Mouse (Mus musculus): ENCODE measurements around the gene C2cd4b. TPM values are rescaled to one million over a fixed set of nuclear protein-coding genes. Genes with fewer than 3 reads are reported as not detected.

C2cd4b gene
- polyA plus RNA-seq, 1 experiment from 2014 or later: 0.95 TPM

DNA sequence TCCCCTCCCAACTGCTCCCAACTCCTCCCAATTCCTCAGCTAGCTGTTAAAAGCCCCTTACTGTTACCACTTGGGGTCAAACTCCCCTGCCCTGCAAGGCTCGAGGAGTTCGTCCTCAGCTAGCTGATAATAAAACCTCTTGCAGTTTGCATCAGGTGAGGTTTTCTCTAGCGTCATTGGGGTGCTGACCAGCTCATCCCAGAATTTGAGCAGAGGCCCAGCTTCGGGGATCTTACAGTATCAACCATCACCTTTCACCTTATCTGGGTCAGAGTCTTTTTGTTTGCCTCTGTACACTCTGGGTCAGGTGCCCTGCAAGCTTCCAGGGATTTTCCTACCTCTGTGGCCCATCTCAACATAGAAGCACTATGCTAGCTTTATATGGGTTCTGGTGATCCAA, 4.1 kb downstream of the C2cd4b start:
- WGBS: 79% methylated on average over 4 of the region's 4 CpGs

DNA sequence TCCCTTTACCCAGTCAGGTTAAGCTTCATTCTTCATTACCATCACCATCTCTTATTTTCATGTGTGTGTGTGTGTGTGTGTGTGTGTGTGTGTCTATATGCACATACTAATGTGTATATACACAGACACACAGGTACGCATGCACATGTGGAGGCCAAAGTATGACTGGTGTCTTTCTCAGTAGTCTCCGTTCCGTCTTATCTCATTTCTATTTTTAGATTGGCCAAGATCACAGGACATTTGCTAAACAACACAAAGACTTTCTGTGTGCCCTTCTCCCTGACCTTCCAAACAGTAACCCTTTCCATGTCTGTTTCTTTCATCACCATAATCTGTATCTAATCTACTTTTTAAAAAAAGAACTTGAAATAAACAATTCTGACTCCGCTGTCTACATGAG, 7.2 kb downstream of the C2cd4b start:
- ATAC-seq (ENCODE audit: insufficient read depth, low FRiP score, low TSS enrichment) (no peak), DNase-seq (ENCODE audit: low spot score) (no peak)
- no peaks in the 10 kb centered on the region for H3K4me1 ChIP-seq (ENCODE audit: control insufficient read depth, insufficient read depth, low read length)
- no peak overlapping the region for H3K4me3 ChIP-seq (ENCODE audit: low read depth, low read length)
- H3K27ac ChIP-seq (ENCODE audit: low read depth, low read length): no peak overlapping the region
- H3K4me2 ChIP-seq (ENCODE audit: low read depth): no peak overlapping the region
- H3K36me3 ChIP-seq (ENCODE audit: control insufficient read depth, insufficient read depth, low read length): no peaks in the 10 kb centered on the region
- no peaks in the 10 kb centered on the region for H3K27me3 ChIP-seq (ENCODE audit: control insufficient read depth, insufficient read depth, low read length)
- 87% methylated on average over 4 of the region's 4 CpGs for WGBS
- no peak overlapping the region for H3K9ac ChIP-seq (ENCODE audit: low read length)
- H3K9me3 ChIP-seq (ENCODE audit: control insufficient read depth, low read length): no peaks in the 10 kb centered on the region

More for the DNA sequence above, 4.1 kb downstream of the C2cd4b start:
- Histone ChIP-seq H3K4me2 (ENCODE audit: low read depth) (no peak overlapping the region), H3K9ac (ENCODE audit: low read length) (no peak overlapping the region), H3K36me3 (ENCODE audit: control insufficient read depth, insufficient read depth, low read length) (no peaks in the 10 kb centered on the region), H3K4me3 (ENCODE audit: low read depth, low read length) (no peak overlapping the region), H3K27me3 (ENCODE audit: control insufficient read depth, insufficient read depth, low read length) (peaks cover 13% of the 10 kb centered on the region), H3K9me3 (ENCODE audit: control insufficient read depth, low read length) (no peaks in the 10 kb centered on the region), H3K4me1 (ENCODE audit: control insufficient read depth, insufficient read depth, low read length) (0 out of 2 replicates have a peak, but pooled peaks cover 8% of the 10 kb centered on the region), H3K27ac (ENCODE audit: low read depth, low read length) (no peak overlapping the region)
- DNase-seq (ENCODE audit: low spot score) (no peak), ATAC-seq (ENCODE audit: insufficient read depth, low FRiP score, low TSS enrichment) (no peak)

DNA sequence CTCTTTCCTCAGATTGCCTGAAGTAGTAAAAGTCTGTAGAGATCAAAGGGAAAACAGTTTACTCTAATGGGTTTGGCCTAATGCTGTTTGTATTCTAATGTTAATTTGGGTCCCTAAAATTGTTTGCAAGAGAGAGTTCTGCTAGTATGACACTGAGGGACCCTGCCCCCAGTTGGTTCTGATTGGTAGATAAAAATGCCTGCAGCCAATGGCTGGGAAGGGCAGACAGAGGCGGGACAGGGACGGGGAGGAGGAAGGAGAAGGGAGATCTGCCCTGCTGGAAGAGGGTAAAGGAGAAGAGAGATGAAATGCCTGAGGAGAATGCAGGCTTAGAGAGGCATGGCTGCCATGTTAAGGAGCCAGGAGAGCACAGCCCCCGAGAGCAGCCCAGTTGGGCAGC, 7.7 kb downstream of the C2cd4b start:
- no peak overlapping the region for H3K4me3 ChIP-seq (ENCODE audit: low read depth, low read length)
- no peak overlapping the region for H3K27ac ChIP-seq (ENCODE audit: low read depth, low read length)
- no peak overlapping the region for H3K4me2 ChIP-seq (ENCODE audit: low read depth)
- no peak for ATAC-seq (ENCODE audit: insufficient read depth, low FRiP score, low TSS enrichment)
- no peaks in the 10 kb centered on the region for H3K4me1 ChIP-seq (ENCODE audit: control insufficient read depth, insufficient read depth, low read length)
- no peak for DNase-seq (ENCODE audit: low spot score)
- no peaks in the 10 kb centered on the region for H3K27me3 ChIP-seq (ENCODE audit: control insufficient read depth, insufficient read depth, low read length)
- no peaks in the 10 kb centered on the region for H3K36me3 ChIP-seq (ENCODE audit: control insufficient read depth, insufficient read depth, low read length)
- H3K9me3 ChIP-seq (ENCODE audit: control insufficient read depth, low read length): no peaks in the 10 kb centered on the region
- no peak overlapping the region for H3K9ac ChIP-seq (ENCODE audit: low read length)
- 23% methylated on average over 3 of the region's 3 CpGs for WGBS

DNA sequence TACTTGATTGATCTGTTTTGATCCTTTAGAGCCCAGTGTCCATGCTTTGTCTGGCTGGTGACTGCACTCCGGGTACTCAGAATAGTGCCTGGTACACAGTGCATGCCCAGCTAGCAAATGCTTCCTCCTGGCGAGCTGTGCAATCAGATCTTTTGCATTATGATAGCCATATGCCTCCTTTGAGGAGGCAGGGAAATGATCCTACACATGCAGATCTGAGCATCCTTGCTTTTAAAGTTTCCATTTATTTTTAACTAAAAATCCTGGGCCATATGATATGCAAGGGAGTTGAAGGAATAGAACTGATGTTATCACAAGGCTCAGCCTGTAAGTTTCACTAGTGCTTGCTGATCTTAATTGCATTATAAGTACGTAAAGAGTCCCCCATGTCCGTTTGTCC, 9.6 kb downstream of the C2cd4b start:
- 88% methylated on average over 4 of the region's 4 CpGs for WGBS
- DNase-seq (ENCODE audit: low spot score): no peak
- H3K4me2 ChIP-seq (ENCODE audit: low read depth): no peak overlapping the region
- ATAC-seq (ENCODE audit: insufficient read depth, low FRiP score, low TSS enrichment): no peak
- no peaks in the 10 kb centered on the region for H3K9me3 ChIP-seq (ENCODE audit: control insufficient read depth, low read length)
- H3K4me1 ChIP-seq (ENCODE audit: control insufficient read depth, insufficient read depth, low read length): no peaks in the 10 kb centered on the region
- H3K27me3 ChIP-seq (ENCODE audit: control insufficient read depth, insufficient read depth, low read length): no peaks in the 10 kb centered on the region
- no peaks in the 10 kb centered on the region for H3K36me3 ChIP-seq (ENCODE audit: control insufficient read depth, insufficient read depth, low read length)
- no peak overlapping the region for H3K4me3 ChIP-seq (ENCODE audit: low read depth, low read length)
- H3K27ac ChIP-seq (ENCODE audit: low read depth, low read length): no peak overlapping the region
- H3K9ac ChIP-seq (ENCODE audit: low read length): no peak overlapping the region

DNA sequence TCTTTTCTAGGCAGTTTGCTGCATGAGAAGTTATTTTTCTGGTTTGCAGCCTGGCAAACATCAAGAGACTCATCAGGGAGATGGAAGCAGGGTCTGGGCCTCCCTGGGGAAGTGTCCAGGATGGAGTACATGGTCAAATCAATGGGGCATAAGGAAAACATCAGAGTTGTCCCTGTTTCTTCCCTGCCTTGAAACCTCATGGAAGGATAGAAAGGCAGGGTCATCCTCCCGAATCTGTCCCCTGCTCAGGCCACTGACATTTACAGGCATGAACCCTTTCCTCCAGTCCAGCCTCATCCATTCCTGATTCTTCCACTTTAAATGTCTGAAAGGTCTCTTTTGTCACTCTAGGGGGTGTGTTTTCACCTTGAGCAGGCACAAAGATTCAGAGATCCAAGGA, 10.2 kb downstream of the C2cd4b start:
- Histone ChIP-seq H3K4me2 (ENCODE audit: low read depth) (no peak overlapping the region), H3K27me3 (ENCODE audit: control insufficient read depth, insufficient read depth, low read length) (no peaks in the 10 kb centered on the region), H3K9ac (ENCODE audit: low read length) (no peak overlapping the region), H3K36me3 (ENCODE audit: control insufficient read depth, insufficient read depth, low read length) (no peaks in the 10 kb centered on the region), H3K4me1 (ENCODE audit: control insufficient read depth, insufficient read depth, low read length) (no peaks in the 10 kb centered on the region), H3K9me3 (ENCODE audit: control insufficient read depth, low read length) (no peaks in the 10 kb centered on the region), H3K4me3 (ENCODE audit: low read depth, low read length) (no peak overlapping the region), H3K27ac (ENCODE audit: low read depth, low read length) (no peak overlapping the region)
- ATAC-seq (ENCODE audit: insufficient read depth, low FRiP score, low TSS enrichment) (no peak), DNase-seq (ENCODE audit: low spot score) (no peak)
- 71% methylated on average over 1 of the region's 1 CpGs for WGBS

DNA sequence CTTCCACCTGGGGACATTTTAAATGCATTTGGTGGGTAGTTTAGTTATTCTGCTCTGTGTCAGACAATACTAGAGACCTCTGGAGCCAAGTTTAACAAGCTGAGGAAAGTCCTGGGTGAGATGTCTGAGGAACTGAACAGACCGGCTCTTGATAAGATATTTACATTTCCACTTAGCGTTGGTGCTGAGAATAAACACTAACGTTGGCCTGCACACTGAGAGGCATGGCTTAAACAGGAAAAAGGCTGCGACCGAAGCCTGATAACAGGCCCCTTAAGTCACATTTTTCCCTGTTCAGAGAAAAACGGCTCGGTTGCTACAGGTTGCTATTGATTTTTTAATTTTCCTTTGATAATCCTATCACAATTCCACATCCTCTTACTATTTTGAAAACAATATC, 12.1 kb downstream of the C2cd4b start:
- Histone ChIP-seq H3K4me2 (ENCODE audit: low read depth) (no peak overlapping the region), H3K9ac (ENCODE audit: low read length) (no peak overlapping the region), H3K9me3 (ENCODE audit: control insufficient read depth, low read length) (no peaks in the 10 kb centered on the region), H3K36me3 (ENCODE audit: control insufficient read depth, insufficient read depth, low read length) (no peaks in the 10 kb centered on the region), H3K4me1 (ENCODE audit: control insufficient read depth, insufficient read depth, low read length) (no peaks in the 10 kb centered on the region), H3K27me3 (ENCODE audit: control insufficient read depth, insufficient read depth, low read length) (no peaks in the 10 kb centered on the region), H3K4me3 (ENCODE audit: low read depth, low read length) (no peak overlapping the region), H3K27ac (ENCODE audit: low read depth, low read length) (no peak overlapping the region)
- WGBS: 89% methylated on average over 7 of the region's 7 CpGs
- ATAC-seq (ENCODE audit: insufficient read depth, low FRiP score, low TSS enrichment) (no peak), DNase-seq (ENCODE audit: low spot score) (no peak)

DNA sequence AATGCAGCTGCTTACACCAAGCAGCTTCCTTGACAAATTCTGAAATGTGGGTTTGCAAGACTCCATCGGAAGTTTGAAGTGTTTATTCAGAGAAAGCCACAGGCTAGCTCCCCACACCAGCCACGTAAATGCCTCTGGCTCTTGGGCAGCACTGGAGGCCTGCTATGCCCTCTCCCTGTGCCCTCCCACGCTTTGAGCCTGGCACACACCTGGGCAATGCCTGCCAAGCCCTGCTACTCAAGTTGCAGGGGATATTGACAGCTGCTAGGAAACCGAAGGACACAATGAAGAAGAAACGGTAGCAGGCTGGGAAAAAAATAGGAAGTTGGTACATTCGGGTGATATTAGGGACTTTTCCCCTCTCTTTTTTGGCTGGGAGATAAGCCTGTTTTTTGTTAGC, 15.0 kb downstream of the C2cd4b start:
- Histone ChIP-seq H3K4me3 (ENCODE audit: low read depth, low read length) (no peak overlapping the region), H3K36me3 (ENCODE audit: control insufficient read depth, insufficient read depth, low read length) (no peaks in the 10 kb centered on the region), H3K4me1 (ENCODE audit: control insufficient read depth, insufficient read depth, low read length) (no peaks in the 10 kb centered on the region), H3K27me3 (ENCODE audit: control insufficient read depth, insufficient read depth, low read length) (no peaks in the 10 kb centered on the region), H3K4me2 (ENCODE audit: low read depth) (no peak overlapping the region), H3K9me3 (ENCODE audit: control insufficient read depth, low read length) (no peaks in the 10 kb centered on the region), H3K9ac (ENCODE audit: low read length) (no peak overlapping the region), H3K27ac (ENCODE audit: low read depth, low read length) (no peak overlapping the region)
- ATAC-seq (ENCODE audit: insufficient read depth, low FRiP score, low TSS enrichment): no peak
- DNase-seq (ENCODE audit: low spot score): no peak
- 88% methylated on average over 6 of the region's 6 CpGs for WGBS

DNA sequence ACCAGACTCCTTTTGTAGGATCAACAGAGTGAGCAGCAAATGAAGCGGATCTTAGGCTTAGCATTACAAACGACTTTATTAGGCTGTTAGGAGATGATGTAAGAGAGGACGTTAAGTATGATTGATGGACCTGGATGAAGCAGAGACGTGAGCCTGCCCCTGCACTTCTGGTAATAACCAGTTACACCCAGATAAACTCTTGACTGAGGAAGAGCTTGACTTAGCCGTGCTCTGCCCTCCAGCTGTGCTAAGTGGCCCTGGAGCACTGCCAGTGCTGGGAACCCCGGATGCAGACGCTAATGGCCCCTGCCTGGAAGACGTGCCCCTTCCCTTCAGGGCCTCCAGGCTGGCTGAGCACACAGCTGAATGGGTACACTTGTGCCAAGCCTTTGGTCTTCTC, 19.3 kb downstream of the C2cd4b start:
- no peak overlapping the region for H3K27ac ChIP-seq (ENCODE audit: low read depth, low read length)
- no peaks in the 10 kb centered on the region for H3K4me1 ChIP-seq (ENCODE audit: control insufficient read depth, insufficient read depth, low read length)
- H3K9me3 ChIP-seq (ENCODE audit: control insufficient read depth, low read length): no peaks in the 10 kb centered on the region
- H3K4me2 ChIP-seq (ENCODE audit: low read depth): no peak overlapping the region
- DNase-seq (ENCODE audit: low spot score): no peak
- WGBS: 26% methylated on average over 8 of the region's 8 CpGs
- H3K9ac ChIP-seq (ENCODE audit: low read length): no peak overlapping the region
- no peak for ATAC-seq (ENCODE audit: insufficient read depth, low FRiP score, low TSS enrichment)
- no peaks in the 10 kb centered on the region for H3K27me3 ChIP-seq (ENCODE audit: control insufficient read depth, insufficient read depth, low read length)
- H3K4me3 ChIP-seq (ENCODE audit: low read depth, low read length): no peak overlapping the region
- H3K36me3 ChIP-seq (ENCODE audit: control insufficient read depth, insufficient read depth, low read length): no peaks in the 10 kb centered on the region

DNA sequence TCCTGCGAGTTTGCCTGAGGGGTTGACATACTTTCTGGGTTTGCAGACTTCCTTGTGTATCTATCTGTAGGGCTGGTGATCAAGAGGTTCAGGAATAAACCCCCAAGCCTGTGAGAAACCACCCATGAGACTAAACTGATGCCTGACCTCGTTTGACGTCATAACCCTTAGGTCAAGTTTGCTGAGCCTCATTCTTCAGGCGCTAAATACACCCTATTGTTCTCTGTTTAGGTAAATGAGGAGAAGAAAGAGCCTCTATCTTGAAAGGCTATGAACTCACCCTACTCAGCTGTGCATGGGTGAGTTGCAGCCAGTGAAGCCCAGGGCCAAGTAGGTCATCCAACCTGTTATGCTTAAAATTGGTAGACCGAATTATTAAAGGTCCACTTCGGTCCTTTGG, 23.5 kb downstream of the C2cd4b start:
- Histone ChIP-seq H3K27me3 (ENCODE audit: control insufficient read depth, insufficient read depth, low read length) (no peaks in the 10 kb centered on the region), H3K9ac (ENCODE audit: low read length) (no peak overlapping the region), H3K27ac (ENCODE audit: low read depth, low read length) (no peak overlapping the region), H3K36me3 (ENCODE audit: control insufficient read depth, insufficient read depth, low read length) (no peaks in the 10 kb centered on the region), H3K4me3 (ENCODE audit: low read depth, low read length) (no peak overlapping the region), H3K9me3 (ENCODE audit: control insufficient read depth, low read length) (no peaks in the 10 kb centered on the region), H3K4me2 (ENCODE audit: low read depth) (no peak overlapping the region), H3K4me1 (ENCODE audit: control insufficient read depth, insufficient read depth, low read length) (no peaks in the 10 kb centered on the region)
- 74% methylated on average over 6 of the region's 6 CpGs for WGBS
- DNase-seq (ENCODE audit: low spot score) (no peak), ATAC-seq (ENCODE audit: insufficient read depth, low FRiP score, low TSS enrichment) (no peak)

Measured in neural tube, embryonic 11.5 days (tissue).